Mouse (Mus musculus) hindbrain, postnatal 0 days (tissue): ENCODE results near the gene Tex19.2. TPM values are rescaled to one million over a fixed set of nuclear protein-coding genes. Genes with fewer than 3 reads are reported as not detected.

Experiments
- ATAC-seq: fragments of 200-750 bp; cut with Nextera tagmentation; 2 replicates; pipeline ENCODE4 v1.8.0; 2017; ENCODE audit warnings: mild to moderate bottlenecking, moderate TSS enrichment, moderate library complexity
- DNase-seq: peaks from one replicate; pipeline ENCODE4 v3.0.0-alpha.2; 2015; ENCODE audit warnings: low spot score
- H3K27ac ChIP-seq: fragments of 300-500 bp; sonication (generic); 2 replicates; pipeline ENCODE4 v1.5.1; 2014; ENCODE audit warnings: mild to moderate bottlenecking
- H3K27me3 ChIP-seq: fragments of 300-500 bp; sonication (generic); 2 replicates; pipeline ENCODE4 v1.6.1; 2014; ENCODE audit warnings: low read length, mixed read lengths; ENCODE audit not compliant: insufficient read depth
- H3K36me3 ChIP-seq: fragments of 300-500 bp; sonication (generic); 2 replicates; pipeline ENCODE4 v1.6.1; 2014; ENCODE audit warnings: low read length, mixed read lengths; ENCODE audit not compliant: insufficient read depth
- H3K4me1 ChIP-seq: fragments of 300-500 bp; sonication (generic); 2 replicates; pipeline ENCODE4 v1.6.1; 2014; ENCODE audit warnings: antibody characterized with exemption, low read length, mixed read lengths; ENCODE audit not compliant: insufficient read depth
- H3K4me2 ChIP-seq: fragments of 300-500 bp; sonication (generic); 2 replicates; pipeline ENCODE4 v1.6.1; 2014; ENCODE audit warnings: low read depth, mild to moderate bottlenecking, low read length, moderate library complexity, mixed read lengths
- H3K4me3 ChIP-seq: fragments of 300-500 bp; sonication (generic); 2 replicates; pipeline ENCODE4 v1.5.1; 2014; ENCODE audit warnings: low read length
- H3K9ac ChIP-seq: fragments of 300-500 bp; sonication (generic); replicated peaks from 2 replicates; pipeline ENCODE4 v1.6.1; 2014; ENCODE audit warnings: mild to moderate bottlenecking, low read length, moderate library complexity, mixed read lengths
- H3K9me3 ChIP-seq: fragments of 300-500 bp; sonication (generic); 2 replicates; pipeline ENCODE4 v1.6.1; 2016; ENCODE audit warnings: low read length, mixed read lengths
- CTCF ChIP-seq: IDR thresholded peaks from 2 replicates; pipeline ENCODE4 v1.5.1; 2016; ENCODE audit warnings: antibody characterized with exemption, control low read depth, low read depth
- WGBS: fragments of 180-500 bp; shearing (Covaris S2); extraction: QIAGEN DNeasy Blood & Tissue Kit; methylation state at CpG from one replicate; pipeline ENCODE4 v1.1.7; 2014; 5-methylcytosine and 5-hydroxymethylcytosine counted together
- polyA plus RNA-seq: library from polyadenylated mRNA; unstranded; fragments of >200 nt; fragmentation: Nextera tagmentation; extraction: Ambion mirVana; gene quantifications from 2 replicates; pipeline ENCODE4 v1.2.1, GENCODE M21; 2015
- total RNA-seq: library from RNA; depleted of rRNA; stranded (reverse); fragments of >200 nt; gene quantifications from 2 replicates; pipeline ENCODE4 v1.2.3, GENCODE M21; 2014; rRNA removed

The Tex19.2 gene
- total and polyA plus RNA-seq, 2 experiments from 2014 or later, result not detected

GRCm38 (mm10) chr11:121067895-121068294 is 50.6 kb downstream of the Tex19.2 start:
- Histone ChIP-seq H3K4me1 (no peaks in the 10 kb centered on the region), H3K4me3 (no peak overlapping the region)
- DNase-seq, result no peak

More at GRCm38 (mm10) chr11:121067895-121068294, 50.6 kb downstream of the Tex19.2 start:
- no peak for ATAC-seq
- Histone ChIP-seq H3K27ac (no peak overlapping the region), H3K36me3 (no peaks in the 10 kb centered on the region), H3K27me3 (no peaks in the 10 kb centered on the region), H3K9ac (no peak overlapping the region), H3K9me3 (no peaks in the 10 kb centered on the region), H3K4me2 (no peak overlapping the region)
- no peak for TF ChIP-seq CTCF
- WGBS, result 100% methylated on average over 2 of the region's 2 CpGs

Other genes with a start within 250 kb of the Tex19.2 start
- 4.2 and 7.1 TPM in 2 replicates for gene Ccdc57, start 185.8 kb downstream of the Tex19.2 start, total RNA-seq
- gene Ccdc57, start 185.8 kb downstream of the Tex19.2 start, polyA plus RNA-seq, result 4.8 and 5.6 TPM in 2 replicates
- 22.9 and 24.9 TPM in 2 replicates for gene Slc16a3, start 170.2 kb downstream of the Tex19.2 start, total RNA-seq
- gene Slc16a3, start 170.2 kb downstream of the Tex19.2 start, polyA plus RNA-seq, result 6.4 and 7.8 TPM in 2 replicates
- 95.2 and 100 TPM in 2 replicates for gene Csnk1d, start 127.3 kb downstream of the Tex19.2 start, total RNA-seq
- gene Csnk1d, start 127.3 kb downstream of the Tex19.2 start, polyA plus RNA-seq, result 97.7 and 102 TPM in 2 replicates
- not detected in 2 replicates for gene Cd7, start 79.3 kb downstream of the Tex19.2 start, total RNA-seq
- gene Cd7, start 79.3 kb downstream of the Tex19.2 start, polyA plus RNA-seq, result 0.24 TPM in 1 of 2 replicates, not detected in the other
- gene Sectm1b, start 55.1 kb downstream of the Tex19.2 start, total RNA-seq, result not detected in 2 replicates
- gene Sectm1b, start 55.1 kb downstream of the Tex19.2 start, polyA plus RNA-seq, result not detected in 2 replicates
- not detected in 2 replicates for gene Sectm1a, start 37.5 kb downstream of the Tex19.2 start, total RNA-seq
- not detected in 2 replicates for gene Sectm1a, start 37.5 kb downstream of the Tex19.2 start, polyA plus RNA-seq
- not detected in 2 replicates for gene Tex19.1, start 27.5 kb upstream of the Tex19.2 start, total RNA-seq
- not detected in 2 replicates for gene Tex19.1, start 27.5 kb upstream of the Tex19.2 start, polyA plus RNA-seq
- 0.16 and 2.1 TPM in 2 replicates for gene Uts2r, start 41.6 kb upstream of the Tex19.2 start, total RNA-seq
- gene Uts2r, start 41.6 kb upstream of the Tex19.2 start, polyA plus RNA-seq, result 0.61 and 0.84 TPM in 2 replicates
- 80.2 and 89.6 TPM in 2 replicates for gene Hexdc, start 85.8 kb upstream of the Tex19.2 start, total RNA-seq
- 30.7 and 35.2 TPM in 2 replicates for gene Hexdc, start 85.8 kb upstream of the Tex19.2 start, polyA plus RNA-seq
- gene Ogfod3, start 86.0 kb upstream of the Tex19.2 start, total RNA-seq, result 16.7 and 20.1 TPM in 2 replicates
- 34.8 and 35.3 TPM in 2 replicates for gene Ogfod3, start 86.0 kb upstream of the Tex19.2 start, polyA plus RNA-seq
- 20.6 and 25.6 TPM in 2 replicates for gene Cybc1, start 110.6 kb upstream of the Tex19.2 start, total RNA-seq
- 20.5 and 21.2 TPM in 2 replicates for gene Cybc1, start 110.6 kb upstream of the Tex19.2 start, polyA plus RNA-seq
- 108 and 137 TPM in 2 replicates for gene Narf, start 118.6 kb upstream of the Tex19.2 start, total RNA-seq
- gene Narf, start 118.6 kb upstream of the Tex19.2 start, polyA plus RNA-seq, result 34.3 and 36.2 TPM in 2 replicates
- 89.7 and 95.1 TPM in 2 replicates for gene Foxk2, start 141.3 kb upstream of the Tex19.2 start, total RNA-seq
- gene Foxk2, start 141.3 kb upstream of the Tex19.2 start, polyA plus RNA-seq, result 11.4 and 12.8 TPM in 2 replicates
- 77.9 and 78.0 TPM in 2 replicates for gene Wdr45b, start 235.8 kb upstream of the Tex19.2 start, total RNA-seq
- gene Wdr45b, start 235.8 kb upstream of the Tex19.2 start, polyA plus RNA-seq, result 84.9 and 88.7 TPM in 2 replicates